Mouse (Mus musculus) liver, embryonic 12.5 days (tissue): ENCODE data around the gene Asap3. TPM values are rescaled to one million over a fixed set of nuclear protein-coding genes. Genes with fewer than 3 reads are reported as not detected.

ENCODE experiments used
- ATAC-seq: fragments of 200-750 bp; cut with Nextera tagmentation; 2 replicates; pipeline ENCODE4 v1.8.0; 2017; ENCODE audit warnings: moderate number of reproducible peaks, mild to moderate bottlenecking, moderate library complexity
- H3K27ac ChIP-seq: fragments of 300-500 bp; sonication (generic); 2 replicates; pipeline ENCODE4 v1.5.1; 2016; ENCODE audit warnings: mild to moderate bottlenecking
- H3K27me3 ChIP-seq: fragments of 300-500 bp; sonication (generic); replicated peaks from 2 replicates; pipeline ENCODE4 v1.6.1; 2016; ENCODE audit warnings: mild to moderate bottlenecking, moderate library complexity
- H3K36me3 ChIP-seq: fragments of 300-500 bp; sonication (generic); 2 replicates; pipeline ENCODE4 v1.6.1; 2016; ENCODE audit warnings: mild to moderate bottlenecking, moderate library complexity
- H3K4me1 ChIP-seq: fragments of 300-500 bp; sonication (generic); 2 replicates; pipeline ENCODE4 v1.6.1; 2016
- H3K4me2 ChIP-seq: fragments of 300-500 bp; sonication (generic); 2 replicates; pipeline ENCODE4 v1.6.1; 2016; ENCODE audit warnings: mild to moderate bottlenecking, moderate library complexity
- H3K4me3 ChIP-seq: fragments of 300-500 bp; sonication (generic); 2 replicates; pipeline ENCODE4 v1.5.1; 2016; ENCODE audit warnings: mild to moderate bottlenecking, moderate library complexity
- H3K9ac ChIP-seq: fragments of 300-500 bp; sonication (generic); 2 replicates; pipeline ENCODE4 v1.6.1; 2016; ENCODE audit warnings: mild to moderate bottlenecking, moderate library complexity
- H3K9me3 ChIP-seq: fragments of 300-500 bp; sonication (generic); replicated peaks from 2 replicates; pipeline ENCODE4 v1.6.1; 2016; ENCODE audit warnings: mild to moderate bottlenecking, moderate library complexity
- WGBS: fragments of 180-500 bp; shearing (Covaris S2); methylation state at CpG from one replicate; pipeline ENCODE4 v1.1.7; 2016; ENCODE audit not compliant: insufficient replicate concordance; 5-methylcytosine and 5-hydroxymethylcytosine counted together
- polyA plus RNA-seq: library from polyadenylated mRNA; unstranded; fragments of >200 nt; fragmentation: Nextera tagmentation; extraction: Ambion mirVana; gene quantifications from 2 replicates; pipeline ENCODE4 v1.2.1, GENCODE M21; 2016

The Asap3 gene
- polyA plus RNA-seq, 1 experiment from 2014 or later: 1.9 TPM

- WGBS: 4% methylated on average over 12 of the region's 12 CpGs
These were observed 40.4 kb downstream of the Asap3 start for GRCm38 (mm10) chr4:136246568-136246969.

GRCm38 (mm10) chr4:136247386-136247728 is 41.2 kb downstream of the Asap3 start:
- no peak overlapping the region for H3K9ac ChIP-seq
- 4% methylated on average over 14 of the region's 14 CpGs for WGBS
- peak overlapping the region; percentile 64 for H3K4me2 ChIP-seq
- H3K4me1 ChIP-seq: peaks cover 21% of the 10 kb centered on the region
- no peaks in the 10 kb centered on the region for H3K36me3 ChIP-seq
- no peak for ATAC-seq
- H3K4me3 ChIP-seq: peak overlapping the region; percentile 49
- H3K27me3 ChIP-seq: peaks cover 97% of the 10 kb centered on the region
- H3K27ac ChIP-seq: no peak overlapping the region
- H3K9me3 ChIP-seq: no peaks in the 10 kb centered on the region

More at GRCm38 (mm10) chr4:136246568-136246969, 40.4 kb downstream of the Asap3 start:
- Histone ChIP-seq H3K9me3 (no peaks in the 10 kb centered on the region), H3K36me3 (no peaks in the 10 kb centered on the region), H3K4me1 (peaks cover 21% of the 10 kb centered on the region), H3K27me3 (peaks cover 98% of the 10 kb centered on the region), H3K4me3 (no peak overlapping the region), H3K9ac (no peak overlapping the region), H3K4me2 (0 out of 2 replicates have a peak overlapping the region, but pooled peaks have one; percentile 5), H3K27ac (no peak overlapping the region)
- ATAC-seq: no peak

GRCm38 (mm10) chr4:136247729-136248463 is 41.7 kb downstream of the Asap3 start, which contains the start of gene Tcea3:
TSS of gene Tcea3 (plus strand) at chr4:136247729.
- no peaks in the 10 kb centered on the region for H3K36me3 ChIP-seq
- H3K4me2 ChIP-seq: peak within 1 kb of the TSS; percentile 64
- WGBS: 2% methylated on average over 46 of the region's 46 CpGs
- peaks cover 94% of the 10 kb centered on the region for H3K27me3 ChIP-seq
- no peak within 1 kb of the TSS for H3K9ac ChIP-seq
- ATAC-seq: peak; percentile 19; the same call in 1 of the 2 replicates
- peak within 1 kb of the TSS; percentile 49 for H3K4me3 ChIP-seq
- H3K4me1 ChIP-seq: peaks cover 21% of the 10 kb centered on the region
- H3K27ac ChIP-seq: no peak within 1 kb of the TSS
- H3K9me3 ChIP-seq: no peaks in the 10 kb centered on the region

- H3K4me3 ChIP-seq: peak overlapping the region; percentile 49
- H3K27ac ChIP-seq: no peak overlapping the region
- H3K36me3 ChIP-seq: no peaks in the 10 kb centered on the region
- 2% methylated on average over 37 of the region's 37 CpGs for WGBS
- H3K27me3 ChIP-seq: peaks cover 90% of the 10 kb centered on the region
- peaks cover 21% of the 10 kb centered on the region for H3K4me1 ChIP-seq
- no peak overlapping the region for H3K9ac ChIP-seq
- no peaks in the 10 kb centered on the region for H3K9me3 ChIP-seq
- ATAC-seq: peak; percentile 31; the same call in 1 of the 2 replicates
- peak overlapping the region; percentile 64 for H3K4me2 ChIP-seq
These were observed 42.5 kb downstream of the Asap3 start for GRCm38 (mm10) chr4:136248464-136249331.

GRCm38 (mm10) chr4:136249332-136249647 is 43.1 kb downstream of the Asap3 start:
- Histone ChIP-seq H3K9ac (no peak overlapping the region), H3K4me1 (peaks cover 21% of the 10 kb centered on the region), H3K9me3 (no peaks in the 10 kb centered on the region), H3K36me3 (no peaks in the 10 kb centered on the region), H3K4me2 (peak overlapping the region; percentile 64), H3K27me3 (peaks cover 90% of the 10 kb centered on the region), H3K4me3 (no peak overlapping the region), H3K27ac (no peak overlapping the region)
- no peak for ATAC-seq
- 10% methylated on average over 11 of the region's 11 CpGs for WGBS

- Histone ChIP-seq H3K27ac (no peak overlapping the region), H3K4me1 (peaks cover 21% of the 10 kb centered on the region), H3K27me3 (peaks cover 87% of the 10 kb centered on the region), H3K4me2 (no peak overlapping the region; the same call in 1 of the 2 replicates), H3K9ac (no peak overlapping the region), H3K4me3 (no peak overlapping the region), H3K9me3 (no peaks in the 10 kb centered on the region), H3K36me3 (no peaks in the 10 kb centered on the region)
- 28% methylated on average over 9 of the region's 9 CpGs for WGBS
- no peak for ATAC-seq
These were observed 43.6 kb downstream of the Asap3 start for GRCm38 (mm10) chr4:136249780-136250179.

GRCm38 (mm10) chr4:136255919-136256318 is 49.8 kb downstream of the Asap3 start:
- WGBS: 21% methylated on average over 6 of the region's 6 CpGs
- H3K36me3 ChIP-seq: no peaks in the 10 kb centered on the region
- no peak overlapping the region for H3K27ac ChIP-seq
- peaks cover 16% of the 10 kb centered on the region for H3K4me1 ChIP-seq
- ATAC-seq: no peak
- H3K9ac ChIP-seq: no peak overlapping the region
- peaks cover 56% of the 10 kb centered on the region for H3K27me3 ChIP-seq
- H3K9me3 ChIP-seq: no peaks in the 10 kb centered on the region
- no peak overlapping the region for H3K4me3 ChIP-seq
- no peak overlapping the region for H3K4me2 ChIP-seq

GRCm38 (mm10) chr4:136256696-136257095 is 50.5 kb downstream of the Asap3 start:
- Histone ChIP-seq H3K9me3 (no peaks in the 10 kb centered on the region), H3K36me3 (no peaks in the 10 kb centered on the region), H3K4me2 (no peak overlapping the region), H3K4me3 (no peak overlapping the region), H3K4me1 (peaks cover 16% of the 10 kb centered on the region), H3K9ac (no peak overlapping the region), H3K27ac (no peak overlapping the region), H3K27me3 (peaks cover 52% of the 10 kb centered on the region)
- no peak for ATAC-seq
- WGBS: 17% methylated on average over 10 of the region's 10 CpGs

- Histone ChIP-seq H3K27ac (no peak overlapping the region), H3K4me2 (no peak overlapping the region), H3K9ac (no peak overlapping the region), H3K4me1 (peaks cover 16% of the 10 kb centered on the region), H3K27me3 (peaks cover 46% of the 10 kb centered on the region), H3K36me3 (no peaks in the 10 kb centered on the region), H3K9me3 (no peaks in the 10 kb centered on the region), H3K4me3 (no peak overlapping the region)
- ATAC-seq: no peak
- 50% methylated on average over 3 of the region's 3 CpGs for WGBS
These were observed 53.8 kb downstream of the Asap3 start for GRCm38 (mm10) chr4:136259916-136260315.

- ATAC-seq: no peak
- no peak overlapping the region for H3K9ac ChIP-seq
- no peaks in the 10 kb centered on the region for H3K9me3 ChIP-seq
- no peak overlapping the region for H3K4me2 ChIP-seq
- 34% methylated on average over 10 of the region's 10 CpGs for WGBS
- peaks cover 14% of the 10 kb centered on the region for H3K4me1 ChIP-seq
- H3K36me3 ChIP-seq: no peaks in the 10 kb centered on the region
- H3K27me3 ChIP-seq: peaks cover 50% of the 10 kb centered on the region
- H3K4me3 ChIP-seq: no peak overlapping the region
- no peak overlapping the region for H3K27ac ChIP-seq
These were observed 54.5 kb downstream of the Asap3 start for GRCm38 (mm10) chr4:136260491-136261180.

- no peak overlapping the region for H3K9ac ChIP-seq
- no peak overlapping the region for H3K4me2 ChIP-seq
- H3K4me3 ChIP-seq: no peak overlapping the region
- ATAC-seq: no peak
- H3K27ac ChIP-seq: no peak overlapping the region
- H3K27me3 ChIP-seq: peaks cover 47% of the 10 kb centered on the region
- H3K36me3 ChIP-seq: no peaks in the 10 kb centered on the region
- WGBS: 58% methylated on average over 10 of the region's 10 CpGs
- peaks cover 5% of the 10 kb centered on the region; the same call in 1 of the 2 replicates for H3K4me1 ChIP-seq
- no peaks in the 10 kb centered on the region for H3K9me3 ChIP-seq
These were observed 55.7 kb downstream of the Asap3 start for GRCm38 (mm10) chr4:136261912-136262311.
